Mouse (Mus musculus): ENCODE results near the gene Snap29.

The Snap29 gene

DNA sequence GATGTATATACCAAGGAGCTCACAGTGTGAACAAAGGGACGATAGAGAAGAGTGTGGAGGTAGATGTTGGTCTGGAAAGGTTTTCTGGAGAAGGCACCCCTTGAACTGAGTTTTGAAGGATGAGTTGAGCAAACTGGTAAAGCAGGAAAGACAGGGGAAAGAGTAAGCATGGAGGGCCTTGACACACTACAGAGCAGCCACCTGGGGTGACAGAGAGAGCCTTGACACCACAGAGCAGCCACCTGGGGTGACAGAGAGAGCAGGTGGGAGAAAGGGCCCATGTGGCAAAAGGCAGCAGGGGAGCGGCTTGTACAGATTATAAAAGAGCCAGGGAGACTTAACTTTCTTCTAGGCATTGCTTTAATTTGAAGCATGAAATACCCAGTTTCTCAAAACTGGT is 69.0 kb downstream of the Snap29 start:
- no peak for DNase-seq

DNA sequence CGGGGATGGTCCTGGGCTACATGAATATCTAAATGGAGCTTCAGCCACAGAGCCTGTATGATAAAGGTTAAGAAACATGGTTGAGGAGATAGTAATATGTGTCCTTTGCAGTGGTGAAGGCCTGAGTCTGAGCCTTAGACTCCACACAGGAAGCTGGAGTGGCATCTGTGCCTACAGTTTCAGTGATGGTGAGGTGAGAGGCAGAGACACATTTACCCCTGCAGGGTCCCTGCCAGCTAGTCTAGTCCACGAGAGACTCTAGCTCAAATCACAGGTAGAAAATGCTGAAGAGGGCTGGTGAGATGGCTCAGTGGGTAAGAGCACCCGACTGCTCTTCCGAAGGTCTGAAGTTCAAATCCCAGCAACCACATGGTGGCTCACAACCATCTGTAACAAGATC is 69.5 kb downstream of the Snap29 start:
- DNase-seq, result no peak

- no peak for DNase-seq
Measured at GRCm38 (mm10) chr16:17478331-17478943, 72.7 kb downstream of the Snap29 start.

Measured in liver (tissue).